Mouse (Mus musculus) c-Kit-positive CD71-positive TER-119-negative erythroid progenitor cells, embryonic 14.5 days (primary cell): ENCODE results near the gene Gm20388.

Source experiments
- DNase-seq: peaks from one replicate; pipeline ENCODE4 v3.0.0-alpha.2; 2013; ENCODE audit warnings: low read depth

Gm20388 gene

GRCm38 (mm10) chr8:121602860-121603259, 1692.2 kb downstream of the Gm20388 start:
- DNase-seq = no peak

GRCm38 (mm10) chr8:121603801-121604200, 1693.2 kb downstream of the Gm20388 start:
- DNase-seq = no peak

GRCm38 (mm10) chr8:121607661-121608060, 1697.0 kb downstream of the Gm20388 start:
- no peak for DNase-seq

- no peak for DNase-seq
These were observed 1698.6 kb downstream of the Gm20388 start for GRCm38 (mm10) chr8:121609251-121609650.

- no peak for DNase-seq
These were observed 1699.3 kb downstream of the Gm20388 start for GRCm38 (mm10) chr8:121609916-121610315.

GRCm38 (mm10) chr8:121613419-121613818, 1702.8 kb downstream of the Gm20388 start:
- DNase-seq = no peak

GRCm38 (mm10) chr8:121619401-121619995, 1708.9 kb downstream of the Gm20388 start:
- no peak for DNase-seq

GRCm38 (mm10) chr8:121620801-121621516, 1710.3 kb downstream of the Gm20388 start:
- no peak for DNase-seq

- DNase-seq = no peak
These were observed 1711.2 kb downstream of the Gm20388 start for GRCm38 (mm10) chr8:121621879-121622278.

- no peak for DNase-seq
These were observed 1712.4 kb downstream of the Gm20388 start for GRCm38 (mm10) chr8:121623043-121623442.

GRCm38 (mm10) chr8:121628681-121629080, 1718.0 kb downstream of the Gm20388 start:
- DNase-seq = no peak

- no peak for DNase-seq
These were observed 1721.0 kb downstream of the Gm20388 start for GRCm38 (mm10) chr8:121631645-121632071.

- DNase-seq = no peak
These were observed 1721.8 kb downstream of the Gm20388 start for GRCm38 (mm10) chr8:121632401-121632800.

GRCm38 (mm10) chr8:121635534-121635933, 1724.9 kb downstream of the Gm20388 start:
- DNase-seq = no peak

GRCm38 (mm10) chr8:121636180-121636579, 1725.5 kb downstream of the Gm20388 start:
- no peak for DNase-seq

- DNase-seq = no peak
These were observed 1732.2 kb downstream of the Gm20388 start for GRCm38 (mm10) chr8:121642804-121643203.

- DNase-seq = no peak
These were observed 1732.7 kb downstream of the Gm20388 start for GRCm38 (mm10) chr8:121643384-121643783.

- DNase-seq = no peak
These were observed 1737.0 kb downstream of the Gm20388 start for GRCm38 (mm10) chr8:121647511-121648215.

GRCm38 (mm10) chr8:121648451-121648850, 1737.8 kb downstream of the Gm20388 start:
- DNase-seq = no peak

- DNase-seq = no peak
These were observed 1738.8 kb downstream of the Gm20388 start for GRCm38 (mm10) chr8:121649423-121649822.

- DNase-seq = no peak
These were observed 1739.3 kb downstream of the Gm20388 start for GRCm38 (mm10) chr8:121649904-121650303.

- no peak for DNase-seq
These were observed 1740.0 kb downstream of the Gm20388 start for GRCm38 (mm10) chr8:121650389-121651307.
